In genomic region chr16:18426802-18427280, GRCm38 (mm10) we compare ENCODE assay signal across 8 mouse cellular contexts. TPM values are rescaled to one million over a fixed set of nuclear protein-coding genes. Genes with fewer than 3 reads are reported as not detected.
DNase-seq lines count a peak whose midpoint lies in the region; ATAC-seq lines count a peak whose summit lies in the region.

Comt (minus strand) TSS chr16:18426852.

- H3K4me2 ChIP-seq in kidney, embryonic 14.5 days (replicated peaks; ENCODE audit: low read depth, low read length) = peak within 1 kb of the TSS; percentile 85

- no peaks in the 10 kb centered on the region for H3K9me3 ChIP-seq in kidney, embryonic 14.5 days (ENCODE audit: control insufficient read depth, low read length)
- H3K9me3 ChIP-seq in megakaryocyte, embryonic 14.5 days = no peaks in the 10 kb centered on the region

- H3K27me3 ChIP-seq in kidney, embryonic 14.5 days (ENCODE audit: control insufficient read depth, insufficient read depth, low read length) = no peaks in the 10 kb centered on the region
- H3K27me3 ChIP-seq in megakaryocyte, embryonic 14.5 days (replicated peaks) = no peaks in the 10 kb centered on the region

- peaks cover 29% of the 10 kb centered on the region for H3K4me1 ChIP-seq in kidney, embryonic 14.5 days (ENCODE audit: control insufficient read depth, insufficient read depth, low read length)
- H3K4me1 ChIP-seq in megakaryocyte, embryonic 14.5 days = peaks cover 74% of the 10 kb centered on the region

- peak within 1 kb of the TSS; percentile 90 for H3K4me3 ChIP-seq in kidney, embryonic 14.5 days (ENCODE audit: low read length)
- H3K4me3 ChIP-seq in megakaryocyte, embryonic 14.5 days (replicated peaks) = peak within 1 kb of the TSS; percentile 99

- DNase-seq in kidney, postnatal 4 days = no peak
- DNase-seq in adrenal gland, postnatal 14 days = peak; percentile 40
- DNase-seq in gastrocnemius, adult 8-10 months (ENCODE audit: low spot score in 2 of 2) = no peak
- no peak for DNase-seq in ovary, adult 18-20 months (ENCODE audit: low spot score)
- DNase-seq in frontal cortex, postnatal 10 days (ENCODE audit: low spot score in 2 of 2) = no peak

- no peaks in the 10 kb centered on the region; the same call in 1 of the 2 replicates for H3K36me3 ChIP-seq in kidney, embryonic 14.5 days (ENCODE audit: control insufficient read depth, insufficient read depth, low read length)
- H3K36me3 ChIP-seq in megakaryocyte, embryonic 14.5 days (replicated peaks; ENCODE audit: low read length) = peaks cover 38% of the 10 kb centered on the region

- ATAC-seq in kidney, embryonic 14.5 days (ENCODE audit: low FRiP score, low TSS enrichment) = peak; percentile 36; the same call in 1 of the 2 replicates
- ATAC-seq in inflammation-experienced regulatory T-cells, adult 6 months = no peak

- WGBS in kidney, embryonic 14.5 days = 60% methylated on average over 5 of the region's 5 CpGs

- peak within 1 kb of the TSS; percentile 62; the same call in 1 of the 2 replicates for H3K27ac ChIP-seq in kidney, embryonic 14.5 days (ENCODE audit: low read depth, low read length)

- peak within 1 kb of the TSS; percentile 91 for H3K9ac ChIP-seq in kidney, embryonic 14.5 days (ENCODE audit: low read depth, low read length)

RNA-seq across cellular contexts. Expression of gene Comt, which starts in this region (rescaled TPM):
- 78.7 and 89.0 TPM in 2 replicates for polyA plus RNA-seq in kidney, embryonic 14.5 days (2014; fragmentation: Nextera tagmentation; extraction: Ambion mirVana)
- total RNA-seq in adrenal gland, postnatal 14 days (2021) = 117 and 147 TPM in 2 replicates
- 10 to 100 TPM; 36.7 to 39.9 (median 38.5) TPM for total RNA-seq in gastrocnemius, adult 8-10 months (2022)
- 10 to 100 TPM; 51.4 to 56.7 (median 52.3) TPM for polyA plus RNA-seq in inflammation-experienced regulatory T-cells, adult 6 months (2017; shearing (Covaris generic))
- 52.8 and 53.5 TPM in 2 replicates for polyA plus RNA-seq in megakaryocyte, embryonic 14.5 days (2012; ENCODE audit: insufficient read depth, low replicate concordance)
